Mouse (Mus musculus) embryonic fibroblast, embryonic 13.5 days (primary cell): ENCODE data around the gene Ajm1.

Experiments
- CTCF ChIP-seq: IDR thresholded peaks from 2 replicates; pipeline ENCODE4 v1.5.1; 2011; ENCODE audit warnings: mild to moderate bottlenecking, control low read depth, low read length, moderate library complexity, borderline replicate concordance; ENCODE audit not compliant: insufficient read depth
- POLR2A ChIP-seq: IDR thresholded peaks from 2 replicates; pipeline ENCODE4 v1.6.1; 2011; ENCODE audit warnings: low read depth, mild to moderate bottlenecking, control low read depth, low read length, moderate library complexity

GRCm38 (mm10) chr2:25580621-25581101 is 896 bp downstream of the Ajm1 start:
- TF ChIP-seq POLR2A (no peak), CTCF (no peak)
